Mouse (Mus musculus) urinary bladder, postnatal 10 days (tissue): ENCODE results near the gene Adora1.

ENCODE experiments used
- DNase-seq: peaks from one replicate; pipeline ENCODE4 v3.0.0; 2022; ENCODE audit warnings: low spot score

Adora1 gene

DNA sequence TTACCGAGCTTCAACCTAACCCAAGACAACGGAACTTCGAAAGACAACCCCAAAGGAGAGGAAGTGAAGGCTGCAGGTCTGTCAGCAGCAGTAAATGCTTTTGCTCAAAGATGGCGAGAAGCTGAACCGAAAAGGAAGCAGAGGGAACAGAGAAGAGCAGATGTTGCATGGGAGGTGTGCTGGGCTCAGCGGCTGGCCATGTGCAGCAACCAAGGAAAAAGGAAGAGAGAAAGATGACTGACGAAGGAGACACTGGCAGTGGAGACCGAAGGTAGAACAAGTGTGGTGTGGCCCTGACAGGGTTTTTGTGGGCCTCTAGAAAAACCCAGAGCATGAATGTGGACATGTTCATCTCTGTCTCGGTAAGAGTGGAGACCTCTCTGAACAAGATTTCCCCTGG lies 5.5 kb upstream of the Adora1 start:
- no peak for DNase-seq

DNA sequence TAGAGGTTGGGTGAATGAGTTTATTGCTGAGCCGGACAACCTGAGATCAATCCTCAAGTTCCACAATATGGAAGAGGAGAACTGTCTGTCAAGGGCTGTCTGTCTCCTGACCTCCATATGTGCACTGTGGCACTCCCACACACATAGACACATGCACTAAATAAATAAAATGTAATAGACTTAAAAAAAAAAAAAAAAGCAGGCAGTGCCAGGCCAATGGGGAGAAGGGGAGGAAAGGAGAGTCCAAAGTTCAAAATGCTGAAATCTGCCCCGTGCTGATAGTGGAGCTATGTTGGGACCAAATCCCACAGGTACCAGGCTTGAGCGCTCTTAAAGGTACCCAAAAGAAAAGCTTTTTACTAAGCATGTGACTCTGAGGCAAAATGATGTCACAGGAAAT lies 2.2 kb upstream of the Adora1 start:
- no peak for DNase-seq

DNA sequence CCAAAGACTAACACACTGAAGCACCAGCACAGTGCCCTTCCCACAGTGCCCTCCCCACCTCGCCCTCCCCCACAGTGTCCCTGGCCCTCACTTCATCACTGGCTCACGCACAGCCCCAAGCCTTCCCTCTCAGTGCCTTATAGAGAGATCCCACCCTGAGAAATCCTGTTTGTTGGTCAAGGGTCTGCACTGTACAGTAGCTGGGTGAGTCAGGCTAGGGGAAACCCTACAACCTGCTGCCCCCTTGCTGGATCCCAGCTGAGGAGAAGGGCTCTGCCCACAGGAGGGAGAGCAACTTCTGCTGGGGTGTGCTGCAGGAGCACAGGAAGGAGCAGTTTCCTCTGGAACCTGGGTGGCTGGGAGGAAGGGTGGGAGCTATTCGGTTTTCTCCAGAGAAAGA lies 911 bp upstream of the Adora1 start:
- no peak for DNase-seq

DNA sequence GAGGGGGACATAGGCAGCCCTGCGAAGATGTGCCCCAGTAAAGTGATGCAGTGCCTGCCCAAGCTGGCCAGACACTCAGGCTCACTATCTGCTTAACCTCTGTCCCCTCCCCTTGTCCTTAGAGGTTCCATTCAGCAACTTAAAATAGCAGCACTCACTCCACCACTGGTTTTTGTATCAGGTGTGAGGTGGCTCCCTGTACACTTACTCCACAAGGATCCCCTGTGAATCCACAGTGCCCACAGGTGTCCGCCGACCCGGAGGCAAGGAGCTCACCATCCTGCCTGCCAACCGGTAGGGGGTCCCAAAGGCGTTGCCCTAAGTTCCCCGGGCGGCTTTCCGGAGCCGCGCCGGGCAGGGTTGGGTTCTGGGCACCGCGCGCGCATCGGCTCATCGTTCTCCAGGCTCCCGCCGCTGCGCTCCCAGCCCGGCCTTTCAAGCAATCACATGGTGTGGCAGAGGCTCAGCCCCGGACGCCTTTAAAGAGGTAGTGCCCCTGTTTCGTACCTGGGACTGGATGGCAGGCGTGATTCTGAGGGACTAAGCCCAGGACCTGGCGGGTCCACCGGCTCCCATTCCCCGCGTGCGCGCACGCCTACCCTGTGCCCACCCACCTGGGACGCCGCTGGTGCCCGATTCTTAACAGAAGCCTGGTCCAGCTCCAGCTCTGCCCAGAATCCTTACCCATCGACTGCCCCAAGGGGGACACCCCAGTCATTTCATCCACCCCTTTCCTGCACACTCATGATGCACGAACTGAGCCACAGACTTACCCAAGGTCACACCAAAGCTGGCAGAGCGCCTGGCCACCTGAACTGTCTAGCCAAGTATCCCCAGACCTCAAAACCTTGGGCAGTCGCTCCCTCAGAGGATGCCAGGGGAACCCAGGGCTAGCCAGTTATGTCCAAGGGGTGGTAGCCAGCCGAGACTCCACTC lies 508 bp downstream of the Adora1 start:
- no peak for DNase-seq

DNA sequence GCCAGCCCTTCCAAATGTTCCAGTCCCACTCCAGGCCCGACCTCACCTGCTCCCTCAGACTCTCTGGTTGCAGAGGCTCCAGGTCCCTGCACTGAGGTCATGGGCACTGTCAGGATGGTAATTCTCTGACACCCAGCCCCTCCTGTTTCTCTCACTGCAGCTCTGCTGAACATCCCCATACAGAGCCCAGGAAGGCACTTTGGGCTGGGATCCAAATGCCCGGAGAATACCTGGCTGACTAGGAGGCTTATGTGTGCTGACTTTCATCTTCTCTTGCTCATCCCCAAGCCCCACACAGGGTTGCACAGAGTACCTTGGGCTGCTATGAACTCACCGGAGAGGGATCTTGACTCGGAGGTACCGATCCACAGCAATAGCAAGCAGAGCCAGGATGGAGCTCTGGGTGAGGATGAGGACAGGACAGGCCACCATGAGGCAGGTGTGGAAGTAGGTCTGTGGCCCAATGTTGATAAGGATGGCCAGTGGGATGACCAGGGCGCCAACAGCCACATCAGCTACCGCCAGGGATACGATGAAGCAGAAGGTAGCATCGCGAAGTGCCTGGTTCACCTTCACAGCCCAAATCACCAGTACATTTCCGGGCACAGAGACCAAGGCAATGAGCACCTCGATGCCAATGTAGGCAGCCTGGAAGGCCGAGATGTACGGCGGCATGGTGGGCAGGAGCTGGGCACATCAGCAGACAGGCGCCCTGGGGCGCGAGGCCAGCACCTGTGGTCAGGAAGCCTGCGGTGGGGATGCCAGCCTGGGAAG lies 1.4 kb downstream of the Adora1 start:
- DNase-seq, result no peak

DNA sequence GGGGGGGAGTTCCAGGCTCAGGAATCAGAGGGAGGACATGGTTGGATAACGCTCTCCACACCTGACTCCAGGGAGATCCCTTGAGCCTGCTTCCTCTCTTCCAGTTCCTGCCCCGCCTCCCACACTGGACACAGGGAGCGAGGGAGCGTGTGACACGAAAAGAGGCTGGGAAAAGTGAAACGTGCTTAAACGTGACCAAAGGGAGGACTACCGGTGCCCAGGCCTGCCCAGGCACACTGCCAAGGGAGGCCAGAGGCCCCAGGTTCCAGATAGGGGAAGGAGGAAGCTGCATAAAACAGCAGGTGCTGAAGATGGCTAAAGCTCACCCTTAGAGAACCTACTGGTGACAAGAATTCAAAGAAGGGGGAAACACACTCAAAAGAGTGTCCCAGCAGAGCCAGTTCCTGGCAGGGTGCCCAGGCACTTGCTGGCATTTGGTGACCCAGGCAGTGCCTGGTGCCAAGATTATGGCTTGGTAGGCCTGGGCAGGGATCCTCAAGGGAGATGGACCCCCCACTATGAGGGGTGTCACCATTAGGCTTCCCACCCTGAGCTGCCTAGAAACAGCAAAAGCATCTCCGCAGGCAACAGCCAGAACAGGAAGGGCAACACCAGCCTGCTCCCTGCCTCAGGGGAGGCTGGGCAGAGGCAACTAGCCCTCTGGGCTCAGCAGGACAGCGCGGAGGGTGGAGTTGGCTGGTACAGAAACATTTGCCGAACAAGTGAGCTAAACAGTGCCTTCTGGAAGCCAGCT lies 2.3 kb downstream of the Adora1 start:
- no peak for DNase-seq

DNA sequence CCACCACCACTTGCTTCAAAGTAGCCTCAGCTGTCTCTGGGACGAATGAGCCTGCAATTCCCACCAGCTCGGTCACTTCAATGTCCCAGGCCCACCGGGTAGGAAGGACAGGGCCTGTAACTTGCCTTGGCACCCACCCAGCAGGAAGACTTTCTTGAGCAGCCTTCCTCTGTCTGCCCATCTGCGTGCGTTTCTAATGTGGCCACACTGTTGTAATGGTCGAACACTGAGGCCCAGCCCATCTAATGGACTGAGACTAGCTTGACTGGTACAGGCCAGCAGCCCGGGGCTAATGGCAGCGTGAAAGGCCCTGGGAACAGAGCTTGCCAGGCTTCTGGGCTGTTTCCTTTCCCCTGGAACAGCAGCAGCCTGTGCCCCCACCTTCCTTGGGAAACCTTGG lies 2.9 kb downstream of the Adora1 start:
- no peak for DNase-seq

DNA sequence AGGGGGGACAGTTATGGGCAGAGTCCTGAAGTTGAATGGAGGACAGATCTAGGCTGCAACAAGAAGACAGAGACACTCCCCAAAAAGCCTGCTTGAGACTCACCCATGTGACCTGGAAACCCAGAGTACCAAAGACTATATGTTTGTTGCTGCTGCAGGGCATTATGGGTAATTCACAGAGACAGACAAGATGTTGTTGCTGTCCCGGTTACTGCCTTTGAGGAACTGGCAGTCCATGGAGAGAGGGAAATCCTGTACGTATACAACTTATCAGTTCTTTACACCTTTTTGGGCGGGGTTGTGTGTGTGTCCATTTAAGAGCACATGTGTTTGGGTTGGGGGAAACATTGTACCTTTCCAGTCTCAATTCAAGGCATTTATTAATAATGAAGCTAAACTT lies 3.5 kb downstream of the Adora1 start:
- no peak for DNase-seq

DNA sequence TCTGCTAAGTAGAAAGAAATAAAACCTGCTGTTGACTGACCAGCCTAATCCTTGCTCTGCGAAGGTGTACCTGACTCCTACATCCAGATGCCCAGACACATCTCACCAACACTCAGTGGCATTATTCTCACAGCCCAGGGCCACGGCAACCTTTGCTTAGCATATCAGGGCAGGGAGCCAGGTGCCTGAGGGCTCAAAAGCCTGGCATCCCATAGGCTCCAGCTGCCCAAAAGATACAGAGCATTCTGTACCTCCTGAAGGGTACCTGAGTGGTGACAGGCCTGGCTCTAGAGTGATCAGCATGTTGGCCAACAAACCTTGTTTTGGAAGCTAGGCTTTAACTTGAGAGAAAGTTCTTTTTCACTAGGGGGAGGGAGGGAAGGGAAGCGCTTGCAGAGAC lies 4.0 kb downstream of the Adora1 start:
- DNase-seq, result no peak

DNA sequence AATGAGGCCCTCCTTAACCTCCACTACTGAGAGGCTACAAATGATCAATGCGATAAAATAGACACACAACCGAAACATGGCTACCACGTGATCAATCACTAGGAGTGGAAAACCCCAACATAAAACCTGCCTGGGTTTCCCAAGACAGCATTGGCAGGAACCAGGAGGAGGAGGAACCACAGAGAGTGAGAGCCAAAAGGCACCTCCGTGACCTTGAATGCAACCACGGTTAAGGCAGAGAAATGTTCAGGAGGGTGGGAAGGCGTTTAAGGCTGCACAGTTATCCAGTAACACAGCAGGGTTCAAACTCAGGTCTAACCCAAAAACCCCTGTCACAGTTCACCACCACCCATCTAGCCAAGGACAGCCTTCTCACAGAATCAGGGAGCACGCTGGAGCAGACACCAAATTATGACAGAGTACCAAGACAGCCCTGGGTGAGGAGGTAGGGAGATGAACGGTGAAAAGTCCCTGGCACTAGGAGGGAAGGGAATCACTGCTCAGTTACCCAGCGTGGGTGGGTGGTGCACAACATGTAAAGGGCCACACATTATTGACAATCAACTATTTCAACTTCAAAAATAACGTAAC lies 4.5 kb downstream of the Adora1 start:
- DNase-seq, result no peak

DNA sequence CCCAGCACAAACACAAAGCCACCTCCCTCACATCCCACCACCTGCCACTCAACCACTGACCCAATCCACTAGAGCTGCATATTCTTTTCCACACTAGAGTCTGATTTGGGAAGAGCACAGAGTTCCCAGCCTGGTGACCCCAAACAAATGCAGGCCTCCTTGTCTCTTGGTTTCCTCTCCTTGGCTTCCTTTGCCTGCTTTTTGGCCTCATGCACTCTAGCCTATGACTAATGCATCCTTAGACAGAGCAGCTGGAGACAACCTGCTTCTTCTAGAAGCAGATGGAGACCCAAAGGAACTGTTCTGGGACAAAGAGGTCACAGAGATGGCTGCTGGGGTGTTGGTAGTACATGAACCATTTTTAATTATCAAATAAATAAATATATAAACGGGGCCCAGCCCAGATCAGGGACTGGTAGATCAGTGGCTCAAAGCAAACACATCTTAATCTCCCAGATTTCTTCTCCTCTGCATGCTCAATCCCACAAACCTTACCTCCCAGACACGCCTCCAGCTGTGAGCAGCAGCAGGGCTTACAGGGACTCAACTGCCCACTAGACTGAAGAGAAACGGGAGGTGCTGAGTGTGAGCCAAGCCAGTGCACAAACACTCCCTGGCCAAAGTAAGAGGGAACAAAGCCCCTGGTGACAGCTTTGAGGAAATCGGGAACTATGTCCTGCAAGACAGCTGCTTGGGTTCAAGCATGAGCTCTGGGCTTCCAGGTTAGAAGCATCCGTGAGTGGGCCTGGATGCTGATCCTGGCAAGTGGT lies 5.2 kb downstream of the Adora1 start:
- no peak for DNase-seq

DNA sequence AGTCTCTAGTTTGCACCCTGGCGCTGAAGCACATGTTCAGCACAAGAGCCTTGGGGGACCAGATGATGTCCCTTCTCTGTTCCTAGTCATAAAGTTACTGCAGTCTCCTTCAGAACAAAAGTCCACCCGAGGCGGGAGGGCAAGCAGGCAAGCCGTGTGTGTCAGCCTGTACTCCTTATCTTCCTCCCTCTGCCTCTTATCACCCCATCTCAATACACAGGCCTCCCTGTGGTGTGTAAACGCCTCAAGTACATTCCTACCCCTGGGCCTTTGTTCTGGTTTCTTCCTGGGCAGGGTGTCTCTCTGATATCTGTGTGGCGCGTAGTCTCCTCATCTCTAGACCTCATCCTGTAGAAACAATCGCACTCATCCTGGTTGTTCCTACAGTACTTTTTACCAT lies 8.5 kb downstream of the Adora1 start:
- DNase-seq, result no peak

DNA sequence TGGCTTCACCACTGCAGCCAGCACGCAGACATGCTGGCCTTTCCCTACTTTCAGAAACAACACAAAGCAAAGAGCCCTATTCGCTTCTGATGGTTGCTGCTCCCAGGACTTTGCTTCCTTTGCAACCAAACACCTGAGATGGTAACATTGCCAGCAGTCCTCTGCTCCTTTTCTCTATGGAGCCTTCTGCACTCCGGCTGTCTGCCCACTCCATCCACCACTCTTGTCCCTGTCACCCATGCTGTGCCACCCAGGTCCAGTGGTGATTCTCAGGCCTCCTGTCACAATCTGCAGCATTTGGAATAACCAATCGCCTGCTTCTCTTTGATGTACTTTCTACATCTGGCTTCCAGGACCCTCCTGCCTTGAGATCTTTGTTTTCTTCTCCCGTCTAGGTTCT lies 9.9 kb downstream of the Adora1 start:
- no peak for DNase-seq

DNA sequence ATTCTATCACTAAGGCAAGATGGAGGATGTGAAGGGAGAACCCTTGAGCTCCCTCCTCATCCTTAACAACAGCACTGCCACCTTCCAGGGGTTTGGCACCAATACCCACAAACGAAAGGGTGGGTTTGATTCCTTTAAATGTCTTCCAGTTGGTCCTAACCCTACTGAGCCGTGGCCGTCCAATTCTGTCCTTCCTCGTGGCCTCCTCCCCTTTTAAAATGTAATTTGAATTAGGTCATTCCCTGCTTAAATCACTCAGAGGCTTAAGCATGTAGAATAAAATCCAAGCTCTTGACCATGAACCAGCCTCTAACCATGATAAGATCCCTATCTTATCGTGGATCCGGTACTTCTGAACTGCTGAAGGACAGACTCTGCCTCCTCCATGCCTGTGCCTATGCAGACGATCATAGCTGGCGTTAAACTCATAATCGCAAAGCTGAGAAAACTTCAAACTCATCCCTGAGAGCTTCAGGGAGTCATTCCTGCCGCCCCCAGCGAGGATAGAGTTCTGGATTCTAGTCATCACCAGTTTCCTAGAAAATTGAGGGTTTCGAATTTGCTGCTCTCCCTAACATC lies 10.5 kb downstream of the Adora1 start:
- DNase-seq, result no peak

DNA sequence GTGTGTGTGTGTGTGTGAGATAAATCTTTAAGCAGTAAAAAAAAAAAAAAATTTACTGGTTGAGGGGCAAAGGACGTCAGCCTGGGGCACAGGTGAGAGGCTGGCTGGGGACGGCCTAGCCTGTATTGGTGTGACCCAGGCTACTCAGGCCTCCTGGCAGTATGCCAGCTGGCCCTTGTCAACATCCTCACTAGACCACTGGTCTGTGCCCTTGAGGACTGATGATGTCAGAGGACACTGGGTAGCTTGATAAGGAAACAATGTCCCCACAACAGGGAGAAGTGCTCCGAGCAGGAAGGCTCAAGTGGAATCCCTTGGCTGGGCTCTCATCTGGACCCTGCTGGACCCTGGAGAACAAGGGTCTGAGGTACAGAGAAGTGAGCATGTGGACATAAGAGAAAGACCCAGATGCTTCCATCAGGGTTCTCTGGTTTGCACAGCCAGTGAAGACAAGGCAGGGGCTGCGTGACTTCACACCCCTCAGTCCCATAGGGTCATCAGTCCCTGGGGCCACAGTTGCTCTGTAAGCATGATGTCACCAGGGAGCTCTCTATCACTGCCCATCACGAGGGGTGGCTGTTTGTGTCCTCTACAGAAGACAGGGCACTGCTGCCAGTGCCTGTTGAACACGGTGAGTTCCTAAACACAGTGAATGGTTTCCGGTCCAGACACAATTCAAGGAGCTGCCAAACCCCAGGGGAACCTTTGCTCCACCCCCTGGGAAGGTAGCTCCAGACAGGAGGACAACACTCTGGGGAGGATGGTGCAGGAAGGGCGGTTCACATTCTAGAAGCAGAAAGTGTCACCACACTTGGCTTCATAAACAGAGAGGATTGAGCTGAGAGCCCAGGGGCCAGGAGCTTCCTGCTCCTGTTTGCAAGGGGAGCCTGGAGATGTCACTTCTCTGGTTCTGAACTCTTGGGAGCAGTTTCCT lies 12.8 kb downstream of the Adora1 start:
- DNase-seq, result no peak

DNA sequence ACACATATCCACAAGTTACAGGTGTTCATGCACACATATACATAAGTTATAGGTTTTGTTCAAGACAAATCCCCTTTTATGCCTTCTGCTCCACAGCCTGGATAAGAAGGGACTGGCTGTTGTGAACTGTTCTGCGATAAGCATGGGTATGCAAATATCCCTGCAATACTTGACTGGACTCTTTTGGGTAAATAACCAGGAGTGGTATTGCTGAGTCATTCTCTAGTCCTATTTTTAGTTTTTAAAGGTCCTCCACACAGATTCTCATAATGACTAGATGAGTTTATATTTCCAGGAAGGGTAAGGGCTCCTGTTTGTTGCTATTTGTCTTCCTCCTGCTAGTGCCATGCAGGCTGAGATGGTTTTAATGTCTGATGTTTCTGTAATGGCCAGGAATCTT lies 14.1 kb downstream of the Adora1 start:
- no peak for DNase-seq

DNA sequence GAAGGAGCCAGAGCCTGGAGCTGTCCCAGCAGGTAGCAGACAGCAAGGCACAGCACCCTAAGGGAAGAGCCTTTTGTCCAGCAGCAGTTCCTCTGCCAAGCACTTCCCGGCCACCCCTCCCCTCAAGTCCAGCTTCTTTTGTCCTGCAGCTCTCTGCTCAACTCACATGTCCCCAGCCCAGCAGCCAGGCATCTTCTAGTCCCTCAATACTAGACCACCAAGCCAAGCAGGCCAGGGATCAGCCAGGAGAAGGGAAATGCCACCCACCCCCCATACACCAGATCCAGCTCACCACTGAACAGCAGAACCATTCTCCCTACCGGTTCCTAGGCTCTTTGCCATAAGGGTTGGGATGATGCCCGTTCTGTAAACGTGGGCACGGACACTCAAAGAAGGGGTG lies 15.6 kb downstream of the Adora1 start:
- no peak for DNase-seq

DNA sequence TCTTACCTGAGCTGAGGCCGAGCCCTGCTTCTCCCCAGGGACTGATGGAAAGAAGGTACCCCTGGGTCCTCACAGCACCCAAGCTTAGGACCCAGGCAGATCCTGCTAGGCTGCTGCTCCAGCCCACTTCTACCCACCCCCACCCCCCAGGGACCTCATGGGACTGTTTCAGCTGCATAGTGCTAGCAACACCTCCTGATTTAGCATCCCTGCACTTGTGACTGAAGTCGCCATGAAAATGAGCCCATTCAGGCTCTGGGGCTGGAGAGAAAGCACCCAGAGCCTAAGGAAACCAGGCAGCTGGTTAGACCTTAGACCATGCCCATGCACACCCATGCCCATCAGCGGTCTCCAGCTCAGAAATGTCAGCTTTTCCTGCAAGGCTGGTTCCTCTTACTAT lies 17.3 kb downstream of the Adora1 start:
- no peak for DNase-seq

DNA sequence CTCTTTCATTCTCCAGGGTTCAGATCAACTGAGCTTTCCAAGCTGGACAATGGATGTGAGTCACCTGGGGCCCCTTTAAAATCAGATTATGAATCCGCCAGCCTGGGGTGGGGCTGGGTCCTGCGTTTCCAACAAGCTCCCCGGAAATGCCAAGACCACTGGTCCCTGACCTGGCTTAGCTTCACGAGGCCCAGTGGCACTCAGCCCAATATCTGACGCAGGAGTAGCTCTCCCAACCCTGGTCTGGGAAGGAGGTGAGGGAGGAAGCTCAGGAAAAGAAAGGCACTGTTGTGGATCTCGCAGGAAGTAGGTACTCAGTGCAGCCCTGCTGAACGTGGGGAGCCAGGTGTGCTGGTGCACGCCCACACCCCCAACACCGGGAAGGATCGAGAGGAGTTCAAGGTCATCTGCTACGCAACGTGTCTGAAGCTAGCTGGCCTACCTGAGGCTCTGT lies 18.2 kb downstream of the Adora1 start:
- DNase-seq, result no peak

DNA sequence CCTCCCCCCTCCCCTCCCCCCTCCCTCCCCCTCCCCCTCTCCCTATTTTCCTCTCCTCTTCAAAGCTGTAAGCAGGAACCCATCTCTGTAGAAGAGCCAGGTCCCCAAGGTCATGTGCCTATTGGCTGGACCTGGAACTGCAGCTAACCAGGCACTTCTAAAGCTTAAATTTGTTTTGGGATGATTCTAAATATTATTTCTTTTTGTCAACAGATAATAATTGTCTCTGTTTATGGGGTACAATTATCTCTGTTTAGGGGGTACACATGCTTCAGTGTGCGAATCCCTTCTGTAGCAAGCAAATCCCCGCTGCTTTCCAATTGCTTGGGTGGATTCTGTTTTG lies 18.6 kb downstream of the Adora1 start:
- no peak for DNase-seq
